Mouse (Mus musculus) frontal cortex, adult 2 months (tissue): ENCODE measurements around the gene Madd. TPM values are rescaled to one million over a fixed set of nuclear protein-coding genes. Genes with fewer than 3 reads are reported as not detected.
"Not testable (repeated sequence)": the region's sequence is repeated elsewhere in the genome, so short reads cannot be mapped to it uniquely, and the experiment has no call there.

Experiments
- DNase-seq, 2 experiments: peaks; one replicate each; pipeline ENCODE4 v3.0.0; 2022; ENCODE audit warnings: low spot score in 1 of 2; ENCODE audit errors: extremely low spot score in 1 of 2
- polyA plus RNA-seq: library from polyadenylated mRNA; depleted of rRNA; stranded (reverse); fragments of >200 nt; gene quantifications from 2 replicates; pipeline ENCODE4 v1.2.3, GENCODE M21; 2012

Gene Madd
- polyA plus RNA-seq, 1 experiment = 155 TPM

DNA sequence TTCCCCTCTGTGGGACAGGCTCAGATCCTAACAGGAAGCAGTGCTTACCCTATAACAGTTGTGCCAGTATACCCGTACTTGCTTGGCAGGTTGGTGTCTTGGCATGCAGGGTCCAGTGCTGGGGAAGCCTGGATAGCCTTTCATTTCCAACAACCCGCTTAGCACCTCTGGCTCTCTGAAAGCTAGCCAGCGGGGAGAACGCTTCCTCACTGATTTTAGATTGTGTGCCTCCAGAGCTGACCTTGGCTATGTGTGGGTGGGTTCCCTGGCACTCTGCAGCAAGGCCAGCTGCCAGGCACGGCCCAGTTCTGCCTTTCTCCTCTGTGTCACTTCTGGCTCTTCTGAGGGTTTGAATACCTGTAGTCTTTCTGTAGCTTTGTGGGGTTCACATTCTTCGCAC lies 53.5 kb downstream of the Madd start:
- no peak for DNase-seq

DNA sequence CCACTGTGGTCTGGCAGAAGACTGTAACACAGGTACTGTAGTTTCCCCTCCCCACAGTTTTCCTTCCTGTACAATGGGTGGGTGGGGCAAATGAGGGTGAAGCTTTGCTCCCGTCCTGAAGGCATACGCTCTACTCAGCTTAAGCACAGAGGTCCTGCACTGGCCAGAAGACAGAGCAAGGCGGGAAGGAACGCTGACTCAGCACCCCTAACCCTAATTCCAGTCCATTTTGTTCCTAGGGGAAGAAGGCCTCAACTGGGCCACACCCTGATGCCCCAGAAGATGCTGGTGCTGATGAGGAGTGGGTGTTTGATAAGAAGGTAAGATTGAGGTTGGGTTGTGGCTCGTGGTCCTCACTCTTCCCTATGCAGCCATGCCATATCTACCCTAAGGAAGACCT lies 54.9 kb downstream of the Madd start:
- no peak for DNase-seq

DNA sequence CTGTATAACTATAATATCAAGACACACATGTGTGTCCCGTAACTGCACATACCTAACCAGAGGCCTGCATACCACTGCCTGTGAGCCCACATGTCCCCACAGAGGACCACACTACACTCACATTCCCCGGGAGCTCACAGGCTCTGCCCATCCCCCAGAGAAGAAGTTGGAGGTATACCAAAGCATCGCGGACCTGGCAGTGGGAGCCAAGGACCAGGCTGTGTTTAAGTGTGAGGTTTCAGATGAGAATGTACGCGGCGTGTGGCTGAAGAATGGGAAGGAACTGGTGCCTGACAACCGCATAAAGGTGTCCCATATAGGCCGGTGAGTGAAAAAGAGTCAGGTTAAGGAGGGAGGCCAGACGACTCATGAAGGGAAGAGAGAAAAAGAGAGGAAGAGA lies 58.5 kb downstream of the Madd start:
- no peak for DNase-seq

DNA sequence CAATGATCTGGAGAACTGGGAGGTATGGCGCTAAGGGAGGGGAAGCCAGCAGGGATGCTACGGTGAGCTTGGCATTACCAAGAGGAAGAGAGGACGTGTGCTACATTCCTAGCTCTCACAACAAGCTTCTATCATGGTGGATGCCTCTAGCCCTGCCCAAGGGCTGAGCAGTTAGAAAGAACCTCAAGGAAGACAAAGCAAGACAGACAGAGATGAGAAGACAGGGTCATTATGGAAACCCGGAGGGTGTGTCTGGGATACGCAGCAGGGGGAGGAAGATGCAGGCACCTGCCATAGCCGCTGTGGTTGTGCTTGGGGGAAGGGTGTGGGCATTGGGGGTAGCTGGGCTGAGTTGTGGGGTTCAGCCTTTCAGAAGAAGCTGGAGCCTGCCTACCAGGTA lies 60.1 kb downstream of the Madd start:
- no peak for DNase-seq

DNA sequence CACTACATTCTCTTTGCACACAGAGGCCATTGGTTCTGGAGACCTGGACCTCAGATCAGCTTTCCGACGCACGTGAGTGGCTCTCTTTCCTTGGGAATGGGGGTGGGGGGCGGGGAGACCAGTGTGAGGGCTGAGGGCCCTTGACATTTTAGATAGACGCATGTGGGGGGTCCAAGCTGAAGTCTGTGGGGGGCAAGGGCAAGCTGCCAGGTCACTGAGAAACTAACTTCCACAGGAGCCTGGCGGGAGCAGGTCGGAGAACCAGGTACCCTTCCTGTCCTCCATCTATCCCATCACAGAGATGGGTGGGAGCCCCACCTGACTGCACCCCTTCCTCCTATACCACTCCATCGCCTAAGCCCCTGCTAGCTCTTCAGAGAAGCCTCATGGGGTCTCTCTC lies 62.1 kb downstream of the Madd start:
- no peak for DNase-seq

DNA sequence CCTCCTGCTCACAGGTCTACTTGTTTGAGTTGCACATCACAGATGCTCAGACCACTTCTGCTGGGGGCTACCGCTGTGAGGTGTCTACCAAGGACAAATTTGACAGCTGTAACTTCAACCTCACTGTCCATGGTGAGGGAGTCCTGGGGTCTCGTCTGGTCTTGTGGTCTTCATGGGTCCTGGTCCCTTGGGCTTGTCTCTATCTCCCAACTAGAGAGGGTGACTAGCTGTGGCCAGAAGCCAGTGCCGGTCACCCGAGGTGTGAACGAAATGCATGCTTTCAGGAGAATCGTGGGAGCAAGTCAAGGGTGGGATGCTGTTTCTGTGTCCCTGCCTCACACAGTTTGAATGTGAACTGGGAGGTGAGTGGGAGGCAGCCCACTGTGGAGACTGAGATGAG lies 62.6 kb downstream of the Madd start:
- DNase-seq = no peak

DNA sequence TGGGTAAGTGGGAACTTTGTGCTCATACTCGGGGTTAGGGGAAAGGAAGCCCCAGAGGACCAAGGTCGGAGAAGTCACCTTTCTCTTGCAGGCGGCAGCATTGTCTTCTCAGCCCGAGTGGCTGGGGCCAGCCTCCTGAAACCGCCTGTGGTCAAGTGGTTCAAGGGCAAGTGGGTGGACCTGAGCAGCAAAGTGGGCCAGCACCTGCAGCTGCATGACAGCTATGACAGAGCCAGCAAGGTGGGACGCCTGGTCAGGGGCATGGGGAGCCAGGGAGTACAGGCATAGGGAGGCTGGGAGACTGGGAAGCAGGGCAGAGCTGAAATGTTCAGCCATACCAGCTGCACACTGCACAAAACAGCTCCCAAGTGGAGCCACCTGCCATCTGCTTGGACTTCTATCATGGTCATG lies 63.4 kb downstream of the Madd start:
- DNase-seq = no peak

DNA sequence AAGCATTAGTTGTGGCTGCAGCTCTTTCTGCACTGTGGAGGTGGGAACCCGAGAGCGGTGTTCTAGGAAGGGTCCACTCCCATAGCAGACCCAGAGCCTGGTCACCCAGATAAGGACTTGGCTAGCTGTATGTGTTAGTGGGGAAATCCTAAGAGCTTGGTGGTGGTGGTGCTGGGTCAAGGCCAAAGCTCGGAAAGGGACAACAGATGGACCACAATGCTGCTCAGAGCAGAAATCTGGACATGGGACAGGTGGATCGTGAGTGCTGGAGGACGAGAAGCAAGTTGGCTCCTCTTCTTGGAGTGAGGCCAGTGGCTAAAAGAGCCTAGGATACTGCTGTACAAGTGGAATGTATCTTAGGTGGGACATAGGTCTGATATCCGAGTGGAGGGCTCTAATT lies 64.1 kb downstream of the Madd start:
- DNase-seq = no peak

DNA sequence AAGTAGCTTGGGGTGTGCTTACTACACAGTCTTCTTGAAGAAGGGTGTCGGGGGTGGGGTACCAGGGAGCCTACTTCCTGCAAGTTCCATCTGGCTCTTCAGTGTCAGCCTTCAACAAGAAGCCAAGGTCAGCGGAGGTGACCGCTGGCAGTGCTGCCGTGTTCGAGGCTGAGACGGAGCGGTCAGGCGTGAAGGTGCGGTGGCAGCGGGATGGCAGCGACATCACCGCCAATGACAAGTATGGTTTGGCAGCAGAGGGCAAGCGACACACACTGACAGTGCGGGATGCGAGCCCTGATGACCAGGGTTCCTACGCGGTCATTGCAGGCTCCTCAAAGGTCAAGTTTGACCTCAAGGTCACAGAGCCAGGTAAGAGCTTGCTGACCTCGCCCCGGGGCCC lies 64.6 kb downstream of the Madd start:
- no peak for DNase-seq

DNA sequence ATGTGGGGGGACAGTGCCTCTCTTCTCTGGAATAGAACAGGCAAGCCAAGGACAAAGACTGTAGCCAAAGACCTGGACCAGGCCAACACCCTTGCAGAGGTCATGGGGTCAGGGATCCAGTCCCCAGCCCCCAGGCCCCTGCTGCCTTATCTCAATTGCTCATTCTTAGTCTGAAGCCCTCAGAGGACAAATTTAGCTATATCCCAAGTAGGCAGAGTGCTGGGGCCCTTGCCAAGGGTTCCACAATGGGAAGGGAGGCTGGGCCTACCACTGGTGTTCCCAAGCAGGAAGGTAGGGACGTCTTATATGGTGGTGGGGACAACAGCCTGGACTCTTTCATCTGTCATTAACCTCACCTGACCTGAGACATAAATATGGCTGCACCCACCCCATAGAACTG lies 65.0 kb downstream of the Madd start:
- no peak for DNase-seq

DNA sequence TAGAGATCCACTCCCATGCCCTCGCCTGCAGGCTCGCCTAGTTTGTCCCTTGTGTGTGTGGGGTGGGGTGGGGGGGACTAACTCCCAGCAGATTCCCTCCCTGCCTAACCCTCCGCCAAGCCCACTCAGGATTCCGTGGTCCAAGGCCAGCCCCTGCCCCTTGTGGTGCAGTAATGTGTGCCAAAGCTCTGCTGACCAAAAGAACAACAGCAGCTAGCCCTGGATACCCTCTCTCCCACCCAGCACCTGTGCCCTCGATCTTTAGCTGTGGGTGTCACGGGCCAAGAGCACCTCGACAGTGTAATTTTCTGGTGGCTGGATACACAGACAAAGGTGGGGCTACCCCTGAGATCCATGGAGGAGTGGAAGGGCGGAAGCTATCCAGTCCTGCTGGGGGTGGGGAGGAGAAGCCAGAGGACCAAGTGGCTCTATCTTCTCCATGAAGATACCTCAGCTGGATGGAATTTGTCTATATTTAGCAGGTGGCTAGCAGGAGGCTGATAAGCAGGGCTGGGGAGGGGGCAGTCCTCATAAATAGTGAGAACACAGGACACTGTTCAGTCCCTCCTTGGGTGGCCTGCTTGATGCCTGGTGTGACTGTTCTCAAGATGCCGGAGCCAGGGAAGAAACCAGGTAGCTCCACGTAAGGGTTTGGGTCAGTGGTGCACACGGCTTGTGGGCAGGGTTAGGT lies 65.9 kb downstream of the Madd start, which contains the start of gene Mybpc3:
Gene Mybpc3, plus strand, starts transcription at position 560 of the 691 bp plus-strand sequence.
- no peak for DNase-seq

DNA sequence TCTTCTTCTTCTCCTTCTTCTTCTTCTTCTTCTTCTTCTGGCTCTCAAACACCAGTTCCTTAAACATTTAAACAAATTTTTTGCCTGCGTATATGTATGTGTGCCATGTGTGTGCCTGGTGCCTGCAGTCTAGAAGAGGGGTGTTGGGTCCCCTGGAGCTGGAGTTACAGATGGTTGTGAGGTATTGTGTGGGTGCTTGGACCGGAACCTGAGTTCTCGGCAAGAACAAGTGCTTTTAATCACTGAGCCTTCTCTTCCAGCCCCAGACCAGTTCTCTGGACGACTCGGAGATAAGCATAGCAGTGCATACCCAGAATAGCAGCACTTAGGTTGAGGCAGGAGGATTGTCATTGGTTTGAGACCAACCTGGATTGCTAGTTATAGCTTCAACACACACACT lies 66.8 kb downstream of the Madd start:
- DNase-seq = no peak

DNA sequence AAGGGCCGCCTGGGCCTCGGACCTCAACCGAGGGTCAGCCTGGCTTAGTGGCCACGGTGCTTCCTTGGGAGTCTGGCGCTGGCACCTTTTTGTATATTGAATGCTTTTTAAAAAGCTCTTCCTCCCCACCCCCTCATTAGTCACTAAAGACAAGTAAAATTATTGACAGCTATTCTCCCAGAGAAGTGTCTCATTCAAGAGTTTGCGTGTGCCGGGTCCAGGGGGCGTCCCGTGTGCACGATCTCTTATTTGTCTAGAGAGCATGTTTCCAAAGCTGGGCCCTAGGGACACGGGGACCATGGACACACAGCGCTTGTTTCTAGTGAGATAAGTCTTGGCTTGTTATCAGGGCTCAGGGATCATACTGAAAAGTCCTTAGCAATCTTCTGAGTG lies 68.1 kb downstream of the Madd start:
- DNase-seq = no peak

DNA sequence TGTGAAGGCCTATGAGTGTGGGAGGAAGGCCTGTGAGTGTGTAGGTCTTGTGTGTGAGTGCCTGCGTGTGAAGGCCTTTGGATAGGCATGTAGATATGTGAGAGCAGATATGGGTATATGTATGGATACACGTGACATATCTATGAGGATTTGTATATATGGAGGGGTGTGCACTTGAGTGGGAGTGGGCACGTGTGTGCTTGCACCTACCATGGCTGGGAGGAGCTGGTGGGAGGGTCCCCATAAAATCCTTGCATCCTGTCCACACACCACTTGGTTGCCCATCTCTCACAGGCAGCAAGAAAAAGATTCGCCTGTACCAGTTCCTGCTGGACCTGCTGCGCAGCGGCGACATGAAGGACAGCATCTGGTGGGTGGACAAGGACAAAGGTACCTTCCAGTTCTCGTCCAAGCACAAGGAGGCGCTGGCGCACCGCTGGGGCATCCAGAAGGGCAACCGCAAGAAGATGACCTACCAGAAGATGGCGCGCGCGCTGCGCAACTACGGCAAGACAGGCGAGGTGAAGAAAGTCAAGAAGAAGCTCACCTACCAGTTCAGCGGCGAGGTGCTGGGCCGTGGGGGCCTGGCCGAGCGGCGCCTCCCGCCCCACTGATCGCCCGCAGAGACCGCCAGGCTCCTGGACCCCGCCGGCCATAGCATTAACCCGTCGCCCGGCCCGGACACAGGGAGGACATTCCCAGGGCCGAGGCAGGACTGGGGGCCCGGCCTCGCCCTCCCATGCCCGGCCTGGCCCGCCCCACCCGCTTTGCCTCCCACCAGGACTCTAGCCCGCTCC lies 68.7 kb downstream of the Madd start:
- DNase-seq = peak; percentile 82 to 99

DNA sequence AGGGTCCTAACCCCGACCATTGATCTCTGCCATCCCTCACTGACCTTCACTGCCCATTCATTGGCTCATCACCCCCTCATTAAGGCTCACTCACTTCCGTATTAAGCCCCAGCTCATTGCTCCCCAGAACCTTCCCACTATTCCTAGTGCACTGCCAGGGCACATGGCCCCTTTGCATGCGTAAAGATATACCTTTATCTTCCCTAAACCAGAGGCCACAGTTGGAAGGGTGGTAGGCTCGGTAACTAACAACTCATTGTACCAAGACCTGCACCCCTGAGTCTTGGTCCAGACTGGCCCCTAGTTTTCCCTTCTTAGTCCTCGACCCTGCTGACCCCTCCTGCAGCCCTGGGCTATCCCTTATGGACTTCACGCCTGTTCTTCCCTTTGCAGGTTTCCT lies 69.8 kb downstream of the Madd start:
- no peak for DNase-seq

DNA sequence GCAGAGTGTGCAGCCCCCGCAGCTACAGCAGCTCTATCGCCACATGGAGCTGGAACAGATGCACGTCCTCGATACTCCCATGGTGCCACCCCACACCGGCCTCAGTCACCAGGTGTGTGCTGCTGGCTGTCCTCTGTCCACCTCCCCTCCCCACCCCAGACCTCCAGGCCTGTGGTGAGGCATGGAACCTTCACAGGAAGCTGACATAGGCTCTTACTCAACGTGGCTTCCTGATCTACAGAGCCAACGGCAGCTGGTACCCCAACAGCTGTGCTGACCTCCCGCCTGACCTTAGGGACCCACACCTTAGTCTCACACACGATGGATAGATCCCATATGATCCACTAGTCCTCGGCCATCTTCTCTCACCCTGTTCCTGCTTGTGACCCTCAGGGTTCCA lies 70.3 kb downstream of the Madd start:
- no peak for DNase-seq

DNA sequence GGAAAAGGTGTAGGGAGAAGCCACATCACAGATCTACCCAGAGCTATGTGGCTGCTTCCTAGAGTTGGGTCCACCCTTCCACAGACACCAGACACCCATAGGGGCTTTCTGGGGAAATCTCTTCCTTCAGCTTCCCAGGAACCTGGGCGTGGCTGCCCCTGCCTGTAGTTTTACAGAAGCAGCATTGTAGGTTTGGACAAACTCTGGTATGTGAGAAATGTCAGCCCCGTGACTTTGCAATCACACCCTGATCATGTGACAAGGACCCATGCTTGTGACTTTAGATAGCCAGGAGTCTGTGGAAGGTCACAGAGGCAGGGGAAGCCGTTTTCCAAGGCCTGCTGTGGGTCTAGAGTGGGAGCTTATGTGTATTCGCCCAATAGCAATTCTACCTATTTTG lies 71.1 kb downstream of the Madd start:
- no peak for DNase-seq

DNA sequence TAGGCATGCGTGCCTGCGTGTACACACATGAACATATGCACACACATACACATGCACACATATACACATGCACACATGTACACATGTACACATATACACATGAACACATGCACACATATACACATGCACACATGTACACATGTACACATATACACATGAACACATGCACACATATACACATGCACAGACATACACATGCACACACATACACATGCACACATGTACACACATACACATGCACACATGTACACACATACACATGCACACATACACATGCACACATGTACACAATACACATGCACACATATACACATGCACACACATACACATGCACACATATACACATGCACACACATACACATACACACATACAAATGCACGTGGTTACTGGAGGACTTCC lies 71.8 kb downstream of the Madd start:
- not testable (repeated sequence) for DNase-seq

DNA sequence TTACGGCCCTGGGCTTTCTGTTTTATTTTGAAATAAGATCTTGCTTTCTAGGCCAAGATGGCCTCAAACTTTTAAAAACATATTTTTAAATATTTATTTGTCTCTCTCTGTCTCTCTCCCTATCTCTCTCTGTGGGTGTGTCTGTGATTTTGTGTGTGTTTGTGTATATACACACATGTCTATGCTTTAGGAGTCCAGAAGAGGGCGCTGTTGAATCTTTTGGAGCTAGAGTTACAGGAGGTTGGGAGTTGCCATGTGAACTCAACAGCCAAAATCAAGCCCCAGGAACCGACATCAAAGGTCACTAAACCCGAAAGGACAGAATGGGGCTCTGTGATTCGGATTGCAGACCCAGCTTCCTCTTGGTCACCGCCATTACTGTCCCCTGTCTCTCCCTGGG lies 73.2 kb downstream of the Madd start:
- no peak for DNase-seq

DNA sequence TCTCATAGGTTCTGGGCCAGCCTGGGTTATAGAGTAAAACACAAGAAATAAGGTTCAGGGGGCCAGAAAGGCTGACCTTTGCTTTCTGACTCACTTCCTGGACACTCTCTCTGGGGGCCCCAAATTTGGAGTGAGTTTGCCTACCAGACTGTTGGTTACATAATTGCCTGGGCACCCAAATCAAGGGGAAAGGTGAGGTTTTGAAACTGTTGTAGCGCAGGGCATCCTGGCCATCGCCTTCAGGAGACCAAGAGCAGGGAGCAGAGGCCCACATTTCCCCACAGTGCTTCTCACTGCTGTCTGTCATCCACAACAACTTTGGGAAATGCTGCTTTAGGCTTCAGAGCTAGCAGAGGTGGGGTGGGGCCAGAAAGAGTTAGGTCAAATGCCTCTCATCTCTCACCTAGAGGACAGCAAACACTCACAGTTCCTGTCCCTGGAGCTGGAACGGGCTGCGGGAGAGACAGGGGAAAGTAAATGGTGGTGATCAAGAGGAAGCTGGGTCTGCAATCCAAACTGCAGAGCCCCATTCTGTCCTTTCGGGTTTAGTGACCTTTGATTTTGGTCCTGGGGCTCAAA lies 73.7 kb downstream of the Madd start:
- DNase-seq = no peak

DNA sequence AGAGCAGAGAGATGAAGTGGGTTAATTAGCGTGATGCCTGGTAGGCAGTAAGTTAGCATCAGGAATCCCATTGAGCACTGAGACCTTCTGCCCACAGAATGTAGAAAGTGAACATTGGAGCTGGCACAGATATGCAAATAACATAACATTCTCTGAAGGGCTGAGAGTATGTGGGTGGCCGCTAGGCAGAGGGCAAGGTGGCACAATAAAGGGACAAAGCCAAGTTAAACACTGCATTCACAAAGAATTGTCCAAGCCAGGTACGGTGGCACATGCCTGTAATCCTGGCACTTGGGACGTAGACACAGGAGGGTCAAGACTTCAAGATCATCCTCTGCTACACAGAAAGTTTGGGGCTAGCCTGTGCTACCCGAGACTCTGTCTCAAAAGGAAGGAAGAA lies 74.4 kb downstream of the Madd start:
- DNase-seq = no peak

DNA sequence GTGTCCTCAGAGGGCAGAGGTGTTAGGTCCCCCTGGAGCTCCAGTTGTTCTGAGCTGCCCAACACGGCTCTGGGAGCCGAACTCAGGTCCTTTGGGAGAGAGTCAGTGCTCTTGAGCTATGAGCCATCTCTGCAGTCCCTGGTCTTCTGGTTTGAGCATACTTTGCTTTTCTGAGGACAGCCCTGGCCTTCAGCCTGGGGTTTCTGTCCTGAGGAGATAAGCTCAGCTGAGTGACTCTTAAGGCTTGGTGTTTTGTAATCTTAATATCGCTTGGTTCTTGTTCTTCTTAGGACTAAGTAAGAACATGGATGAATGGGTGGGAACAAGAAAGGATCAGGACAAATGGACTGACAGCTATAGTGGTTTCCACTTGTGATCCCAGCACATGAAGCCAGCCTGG lies 75.5 kb downstream of the Madd start:
- no peak for DNase-seq
